ENCODE assay signal across 13 mouse cellular contexts in the genomic region with DNA sequence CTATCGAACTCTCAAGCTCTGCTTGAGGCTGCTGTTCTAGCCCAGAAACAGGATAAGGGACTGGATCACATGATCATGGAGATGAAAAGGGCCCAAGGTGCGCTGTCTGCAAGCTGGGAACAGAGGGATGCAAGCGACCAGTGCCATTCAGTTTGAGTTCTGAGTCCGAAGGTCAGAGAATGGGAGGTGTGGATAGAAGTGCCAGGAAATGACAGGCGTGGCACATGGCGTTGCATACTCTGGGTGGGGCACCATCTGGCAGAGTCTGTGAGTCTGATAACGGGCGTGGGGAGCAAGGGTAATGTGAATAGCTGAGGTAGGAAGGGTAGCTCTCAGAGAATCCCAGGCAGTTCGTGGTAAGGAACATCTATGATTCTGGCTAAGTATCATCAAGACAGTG.
DNase-seq lines count a peak whose midpoint lies in the region; ATAC-seq lines count a peak whose summit lies in the region.
"Had no signal": no experiment of that assay in that cellular context is flagged by ENCODE, and none has a peak within 500 bp of the region (broad histone marks: within the 10 kb centered on the region; RNA-seq: fewer than 3 reads in every experiment).

No protein-coding gene starts in this region.

- no peaks in the 10 kb centered on the region for H3K9me3 ChIP-seq in heart, embryonic 11.5 days (replicated peaks; ENCODE audit: control insufficient read depth, low read length)
- no peaks in the 10 kb centered on the region for H3K9me3 ChIP-seq in liver, embryonic 12.5 days (replicated peaks)
- H3K9me3 ChIP-seq in forebrain, embryonic 10.5 days = no peaks in the 10 kb centered on the region
- H3K9me3 ChIP-seq: heart, embryonic 13.5 days; hindbrain, embryonic 15.5 days; limb, embryonic 15.5 days had no signal

- H3K27me3 ChIP-seq in heart, embryonic 11.5 days (ENCODE audit: control insufficient read depth, insufficient read depth, low read length) = no peaks in the 10 kb centered on the region
- H3K27me3 ChIP-seq in liver, embryonic 12.5 days (replicated peaks) = peaks cover 4% of the 10 kb centered on the region; the same call in 1 of the 2 replicates
- H3K27me3 ChIP-seq in forebrain, embryonic 10.5 days (ENCODE audit: poor library complexity, severe bottlenecking) = no peaks in the 10 kb centered on the region
- H3K27me3 ChIP-seq: heart, embryonic 13.5 days; hindbrain, embryonic 15.5 days; limb, embryonic 15.5 days had no signal

- WGBS in heart, embryonic 11.5 days (ENCODE audit: insufficient replicate concordance) = 68% methylated on average over 9 of the region's 9 CpGs
- 32% methylated on average over 9 of the region's 9 CpGs for WGBS in liver, embryonic 12.5 days (ENCODE audit: insufficient replicate concordance)
- WGBS in forebrain, embryonic 10.5 days = 84% methylated on average over 9 of the region's 9 CpGs

- intact Hi-C loops in heart, postnatal 14 days (cut with DNase I) = loop anchor here (5.0 to 10.0 kb wide), 4 partner anchors 352 to 678 kb away; no protein-coding TSS in a partner anchor

- peak; percentile 64; the same call in 1 of the 2 replicates for ATAC-seq in heart, embryonic 11.5 days (replicated peaks; ENCODE audit: insufficient number of reproducible peaks, low FRiP score, low TSS enrichment)
- peak; percentile 99 for ATAC-seq in liver, embryonic 12.5 days

- H3K36me3 ChIP-seq in heart, embryonic 11.5 days (ENCODE audit: control insufficient read depth, insufficient read depth, low read length) = no peaks in the 10 kb centered on the region
- no peaks in the 10 kb centered on the region for H3K36me3 ChIP-seq in liver, embryonic 12.5 days
- H3K36me3 ChIP-seq in forebrain, embryonic 10.5 days (replicated peaks) = no peaks in the 10 kb centered on the region
- H3K36me3 ChIP-seq: heart, embryonic 13.5 days; hindbrain, embryonic 15.5 days; limb, embryonic 15.5 days had no signal

- no peak for DNase-seq in heart, postnatal 14 days
- DNase-seq in c-Kit-positive CD71-positive TER-119-negative erythroid progenitor cells, embryonic 14.5 days (ENCODE audit: low read depth) = peak; percentile 82
- peak; percentile 59 to 76 for DNase-seq in spleen, postnatal 36 days (ENCODE audit: low spot score in 2 of 2)
- no peak for DNase-seq in forebrain, embryonic 10.5 days (ENCODE audit: extremely low spot score, low spot score)
- DNase-seq in testis, postnatal 10 days (ENCODE audit: low spot score) = no peak
- no peak for DNase-seq in left cerebral cortex, adult 9 months (ENCODE audit: low spot score in 2 of 2)
- DNase-seq: embryo, embryonic 11 days; kidney, postnatal 14 days had no signal

- H3K4me1 ChIP-seq in heart, embryonic 11.5 days (ENCODE audit: control insufficient read depth, insufficient read depth, low read length) = no peaks in the 10 kb centered on the region
- H3K4me1 ChIP-seq in liver, embryonic 12.5 days = peaks cover 42% of the 10 kb centered on the region
- H3K4me1 ChIP-seq in forebrain, embryonic 10.5 days = no peaks in the 10 kb centered on the region
- H3K4me1 ChIP-seq: heart, embryonic 13.5 days; hindbrain, embryonic 15.5 days; limb, embryonic 15.5 days had no signal

- no peak overlapping the region for H3K4me3 ChIP-seq in heart, embryonic 11.5 days (ENCODE audit: low read depth, low read length)
- no peak overlapping the region for H3K4me3 ChIP-seq in liver, embryonic 12.5 days
- no peak overlapping the region for H3K4me3 ChIP-seq in forebrain, embryonic 10.5 days
- H3K4me3 ChIP-seq: heart, embryonic 13.5 days; hindbrain, embryonic 15.5 days; limb, embryonic 15.5 days had no signal

- H3K4me2 ChIP-seq in heart, embryonic 11.5 days = no peak overlapping the region
- peak overlapping the region; percentile 58 for H3K4me2 ChIP-seq in liver, embryonic 12.5 days
- H3K4me2 ChIP-seq: heart, embryonic 13.5 days; hindbrain, embryonic 15.5 days; limb, embryonic 15.5 days had no signal

- no peak overlapping the region for H3K27ac ChIP-seq in heart, embryonic 11.5 days (ENCODE audit: low read depth, low read length)
- peak overlapping the region; percentile 88 for H3K27ac ChIP-seq in liver, embryonic 12.5 days
- no peak overlapping the region for H3K27ac ChIP-seq in forebrain, embryonic 10.5 days
- H3K27ac ChIP-seq: heart, embryonic 13.5 days; hindbrain, embryonic 15.5 days; limb, embryonic 15.5 days had no signal

- H3K9ac ChIP-seq in heart, embryonic 11.5 days (ENCODE audit: low read depth, low read length) = no peak overlapping the region
- peak overlapping the region; percentile 59 for H3K9ac ChIP-seq in liver, embryonic 12.5 days
- H3K9ac ChIP-seq: heart, embryonic 13.5 days; hindbrain, embryonic 15.5 days; limb, embryonic 15.5 days had no signal

Comparison
In these comparisons a context has a peak if more than half of its experiments do, and no peak if none do; other contexts are left out.
1. DNase-seq: peak in c-Kit-positive CD71-positive TER-119-negative erythroid progenitor cells, embryonic 14.5 days (single experiment) and spleen, postnatal 36 days (2 of 2); none in heart, postnatal 14 days (0 of 2), forebrain, embryonic 10.5 days (single experiment), testis, postnatal 10 days (single experiment) and left cerebral cortex, adult 9 months (0 of 2).